Mouse (Mus musculus) leukemia stem cell, adult 10-12 weeks (primary cell): ENCODE data around the gene Hbb-bt. TPM values are rescaled to one million over a fixed set of nuclear protein-coding genes. Genes with fewer than 3 reads are reported as not detected.

Source experiments
- polyA plus RNA-seq: library from polyadenylated mRNA; stranded (reverse); fragments of >175 nt; gene quantifications from 2 replicates; pipeline ENCODE4 v1.2.3, GENCODE M21; 2012; ENCODE audit warnings: low replicate concordance

The Hbb-bt gene
- polyA plus RNA-seq = 68.2 and 1,476 TPM in 2 replicates

GRCm38 (mm10) chr7:103813766-103814165, at the start of gene Hbb-bt:
Hbb-bt (minus strand) TSS chr7:103813996.

DNA sequence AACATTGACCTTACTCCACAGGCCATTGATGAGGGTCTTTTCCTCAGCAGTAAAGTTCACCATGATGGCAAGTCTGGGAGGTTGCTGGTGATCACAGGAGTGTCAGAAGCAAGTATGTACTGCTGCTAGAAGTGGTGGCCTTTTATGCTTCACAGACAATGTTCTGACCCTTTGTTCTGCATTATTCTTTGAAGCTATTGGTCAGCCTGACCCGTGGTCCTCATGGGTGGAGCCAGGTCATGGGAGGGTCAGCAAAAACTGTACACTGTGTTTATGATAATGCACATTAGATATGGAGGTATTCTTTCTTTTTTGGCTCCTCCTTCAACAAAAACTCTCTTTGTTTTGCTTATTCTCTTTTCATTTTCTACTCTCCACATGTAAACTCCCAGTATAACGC, 39.3 kb upstream of the Hbb-bt start, which contains the start of gene Hbb-y:
TSS of gene Hbb-y (minus strand) at position 127 of the 400 bp plus-strand sequence.

GRCm38 (mm10) chr7:103843034-103843433, 29.2 kb upstream of the Hbb-bt start, which contains the start of gene Hbb-bh1:
Hbb-bh1 (minus strand) TSS chr7:103843164.

GRCm38 (mm10) chr7:103840268-103840667, 26.5 kb upstream of the Hbb-bt start, which contains the start of gene Hbb-bh2:
Hbb-bh2 (minus strand) TSS chr7:103840520.

GRCm38 (mm10) chr7:103827808-103828207, 14.0 kb upstream of the Hbb-bt start, which contains the start of gene Hbb-bs:
Hbb-bs (minus strand) TSS chr7:103828096.

DNA sequence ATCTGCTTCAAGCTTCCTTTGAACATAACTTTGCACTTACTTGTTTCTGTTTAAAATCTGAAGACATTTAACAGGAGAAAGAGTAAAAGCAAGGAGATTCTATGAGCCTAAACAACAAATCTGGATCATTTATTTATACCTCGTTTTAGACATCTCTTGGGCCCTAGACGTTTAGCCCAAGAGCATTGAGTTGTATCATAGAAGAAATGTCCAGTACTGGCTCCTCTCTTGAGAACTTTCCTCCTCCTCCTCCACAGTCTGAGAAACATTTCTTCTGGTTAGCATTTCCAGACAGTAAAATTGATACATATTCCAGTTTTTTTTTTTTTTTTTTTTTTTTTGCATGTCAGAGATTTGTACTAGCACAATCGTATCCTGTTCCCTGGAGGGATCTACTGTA, 22.1 kb downstream of the Hbb-bt start, which contains the start of gene Olfr67:
TSS of gene Olfr67 (minus strand) at position 101 of the 400 bp plus-strand sequence.

GRCm38 (mm10) chr7:103779598-103779997, 34.2 kb downstream of the Hbb-bt start, which contains the start of gene Olfr68:
Olfr68 (minus strand) TSS chr7:103779698.

GRCm38 (mm10) chr7:103771494-103771893, 42.3 kb downstream of the Hbb-bt start, which contains the start of gene Olfr69:
Olfr69 (minus strand) TSS chr7:103771594.

Other genes starting within 250 kb of the Hbb-bt start
- not detected in 2 replicates for gene Olfr616, start 244.9 kb downstream of the Hbb-bt start, polyA plus RNA-seq
- gene Olfr617, start 240.9 kb downstream of the Hbb-bt start, polyA plus RNA-seq = not detected in 2 replicates
- not detected in 2 replicates for gene Olfr618, start 223.9 kb downstream of the Hbb-bt start, polyA plus RNA-seq
- not detected in 2 replicates for gene Olfr619, start 213.4 kb downstream of the Hbb-bt start, polyA plus RNA-seq
- gene Olfr620, start 201.5 kb downstream of the Hbb-bt start, polyA plus RNA-seq = not detected in 2 replicates
- not detected in 2 replicates for gene Olfr622, start 171.3 kb downstream of the Hbb-bt start, polyA plus RNA-seq
- gene Olfr623, start 150.3 kb downstream of the Hbb-bt start, polyA plus RNA-seq = not detected in 2 replicates
- gene Olfr624, start 142.8 kb downstream of the Hbb-bt start, polyA plus RNA-seq = not detected in 2 replicates
- not detected in 2 replicates for gene Olfr625-ps1, start 131.3 kb downstream of the Hbb-bt start, polyA plus RNA-seq
- not detected in 2 replicates for gene Olfr243, start 99.3 kb downstream of the Hbb-bt start, polyA plus RNA-seq
- gene Olfr628, start 83.6 kb downstream of the Hbb-bt start, polyA plus RNA-seq = not detected in 2 replicates
- not detected in 2 replicates for gene Olfr629, start 69.1 kb downstream of the Hbb-bt start, polyA plus RNA-seq
- gene Olfr630, start 56.7 kb downstream of the Hbb-bt start, polyA plus RNA-seq = not detected in 2 replicates
- not detected in 2 replicates for gene Olfr69, start 42.4 kb downstream of the Hbb-bt start, polyA plus RNA-seq
- gene Olfr68, start 34.3 kb downstream of the Hbb-bt start, polyA plus RNA-seq = not detected in 2 replicates
- not detected in 2 replicates for gene Olfr67, start 22.2 kb downstream of the Hbb-bt start, polyA plus RNA-seq
- 16,372 and 30,425 TPM in 2 replicates for gene Hbb-bs, start 14.1 kb upstream of the Hbb-bt start, polyA plus RNA-seq
- not detected in 2 replicates for gene Hbb-bh2, start 26.5 kb upstream of the Hbb-bt start, polyA plus RNA-seq
- not detected in 2 replicates for gene Hbb-bh1, start 29.2 kb upstream of the Hbb-bt start, polyA plus RNA-seq
- not detected in 2 replicates for gene Hbb-y, start 39.2 kb upstream of the Hbb-bt start, polyA plus RNA-seq
- gene Olfr66, start 72.3 kb upstream of the Hbb-bt start, polyA plus RNA-seq = not detected in 2 replicates
- not detected in 2 replicates for gene Olfr64, start 80.5 kb upstream of the Hbb-bt start, polyA plus RNA-seq
- gene Olfr65, start 89.5 kb upstream of the Hbb-bt start, polyA plus RNA-seq = not detected in 2 replicates
- 0.38 TPM in 1 of 2 replicates, not detected in the other for gene Olfr631, start 114.8 kb upstream of the Hbb-bt start, polyA plus RNA-seq
- not detected in 2 replicates for gene Olfr632, start 120.4 kb upstream of the Hbb-bt start, polyA plus RNA-seq
- not detected in 2 replicates for gene Olfr633, start 130.4 kb upstream of the Hbb-bt start, polyA plus RNA-seq
- not detected in 2 replicates for gene Olfr635, start 157.2 kb upstream of the Hbb-bt start, polyA plus RNA-seq
- gene Olfr638, start 184.8 kb upstream of the Hbb-bt start, polyA plus RNA-seq = not detected in 2 replicates
- 0.02 TPM in 1 of 2 replicates, not detected in the other for gene Olfr639, start 203.3 kb upstream of the Hbb-bt start, polyA plus RNA-seq
- gene Olfr640, start 211.6 kb upstream of the Hbb-bt start, polyA plus RNA-seq = 0.08 TPM in 1 of 2 replicates, not detected in the other
- not detected in 2 replicates for gene Olfr641, start 221.4 kb upstream of the Hbb-bt start, polyA plus RNA-seq
- gene Olfr642, start 238.7 kb upstream of the Hbb-bt start, polyA plus RNA-seq = not detected in 2 replicates
- not detected in 2 replicates for gene 4930516K23Rik, start 247.4 kb upstream of the Hbb-bt start, polyA plus RNA-seq